Mouse (Mus musculus): Measurements from ENCODE around the gene Ptprt.

DNA sequence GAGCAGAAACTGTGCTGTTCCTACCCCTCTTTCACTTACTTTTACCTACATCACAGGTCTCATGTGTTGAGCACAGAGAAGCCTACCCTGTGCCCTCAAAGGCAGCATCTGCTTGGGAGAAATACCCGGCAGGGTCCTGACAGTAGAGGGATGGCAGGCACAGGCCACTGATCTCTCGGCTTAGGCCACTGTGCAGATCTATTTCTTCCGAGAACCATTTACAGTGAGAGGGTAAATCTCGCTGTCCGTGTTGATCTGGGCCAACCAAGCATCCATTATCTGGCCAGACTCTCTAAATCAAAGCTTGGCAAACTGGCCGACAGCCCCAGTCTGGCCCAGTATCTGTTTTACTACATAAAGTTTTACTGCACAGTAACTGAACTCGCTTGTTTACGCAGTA lies 145.0 kb downstream of the Ptprt start:
- TF ChIP-seq BHLHE40 (IDR thresholded peaks at IDR 0.05; ENCODE audit: low read depth, low read length): no peak
- no peak for TF ChIP-seq CHD2 (IDR thresholded peaks at IDR 0.05; ENCODE audit: low read length)
- no peak for TF ChIP-seq CTCF (conservative IDR thresholded peaks at IDR 0.05 in 1 of 2, IDR thresholded peaks at IDR 0.05 in 1 of 2; ENCODE audit: low read depth in 2 of 2, low read length in 2 of 2)
- TF ChIP-seq SIN3A (IDR thresholded peaks at IDR 0.05; ENCODE audit: low read length): no peak

Measured in CH12.LX (cell line).